Mouse (Mus musculus): ENCODE results near the gene Synj1.

GRCm38 (mm10) chr16:90958301-90959085, 52.6 kb downstream of the Synj1 start:
- TF ChIP-seq POLR2A (IDR thresholded peaks at IDR 0.05; ENCODE audit: insufficient read length, low read depth) (no peak), POLR2AphosphoS2 (IDR thresholded peaks at IDR 0.05; ENCODE audit: insufficient read length, low read depth) (no peak), MAX (IDR thresholded peaks at IDR 0.05; ENCODE audit: low read depth) (no peak), TCF12 (IDR thresholded peaks at IDR 0.05; ENCODE audit: insufficient read depth, poor library complexity, severe bottlenecking) (no peak), USF1 (IDR thresholded peaks at IDR 0.05; ENCODE audit: low read depth) (no peak), REST (IDR thresholded peaks at IDR 0.05; ENCODE audit: insufficient read depth, insufficient read length) (no peak), MYOD1 (IDR thresholded peaks at IDR 0.05; ENCODE audit: control insufficient read depth in 1 of 3, insufficient read length in 2 of 3, low read depth in 2 of 3) (no peak), E2F4 (IDR thresholded peaks at IDR 0.05; ENCODE audit: insufficient read depth) (no peak), CEBPB (IDR thresholded peaks at IDR 0.05; ENCODE audit: insufficient read depth, poor library complexity, severe bottlenecking) (no peak), TCF3 (IDR thresholded peaks at IDR 0.05; ENCODE audit: insufficient read length, low read depth) (no peak), MYOG (IDR thresholded peaks at IDR 0.05; ENCODE audit: control insufficient read depth in 1 of 3, insufficient read depth in 1 of 3, insufficient read length in 2 of 3, low read depth in 2 of 3) (no peak), SRF (IDR thresholded peaks at IDR 0.05; ENCODE audit: control insufficient read depth, insufficient read length, low read depth) (no peak)

Data from myocyte (in vitro differentiated cells).